Mouse (Mus musculus) liver, postnatal 0 days (tissue): ENCODE data around the gene Hoxb5.

Source experiments
- CTCF ChIP-seq: sonication (generic); IDR thresholded peaks from 2 replicates; pipeline ENCODE4 v1.5.1; 2016; ENCODE audit warnings: antibody characterized with exemption, low read depth
- EP300 ChIP-seq: IDR thresholded peaks from 2 replicates; pipeline ENCODE4 v1.6.1; 2016; ENCODE audit warnings: antibody characterized with exemption, low read depth, mild to moderate bottlenecking

GRCm38 (mm10) chr11:96295092-96295835, 7.9 kb upstream of the Hoxb5 start:
- TF ChIP-seq CTCF (no peak), EP300 (no peak)
